ENCODE assay signal across 14 mouse cellular contexts in the genomic region with DNA sequence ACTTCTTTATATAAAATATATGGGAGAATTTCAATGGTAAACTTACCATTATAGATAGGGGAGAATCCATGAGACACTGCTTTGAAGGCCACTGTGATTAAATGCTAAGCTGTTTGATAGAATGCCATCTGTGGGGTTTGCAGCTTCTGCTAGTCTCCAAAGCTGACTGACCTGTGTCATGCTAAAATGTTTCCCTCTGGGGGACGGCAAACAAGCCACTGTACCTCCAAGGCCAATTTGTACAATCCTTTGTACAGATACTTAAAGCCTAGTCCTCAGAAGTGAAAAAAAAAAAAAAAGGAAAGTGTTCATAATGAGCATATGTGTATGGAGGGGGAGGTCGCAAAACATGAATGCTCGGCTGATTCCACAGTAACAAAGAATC.
"Had no signal": no experiment of that assay in that cellular context is flagged by ENCODE, and none has a peak within 500 bp of the region (broad histone marks: within the 10 kb centered on the region; RNA-seq: fewer than 3 reads in every experiment).

No protein-coding gene starts in this region.

- H3K4me2 ChIP-seq: limb, embryonic 13.5 days; neural tube, embryonic 15.5 days had no signal

- H3K36me3 ChIP-seq: limb, embryonic 13.5 days; neural tube, embryonic 15.5 days had no signal

- H3K4me3 ChIP-seq: layer of hippocampus, adult 2 months; limb, embryonic 13.5 days; myocyte; neural tube, embryonic 15.5 days had no signal

- H3K27me3 ChIP-seq: limb, embryonic 13.5 days; neural tube, embryonic 15.5 days had no signal

- H3K9me3 ChIP-seq: limb, embryonic 13.5 days; neural tube, embryonic 15.5 days had no signal

- DNase-seq: kidney, adult 2 months; kidney, postnatal 4 days; left cerebral cortex, postnatal 4 days; lung, adult 18-20 months; lung, postnatal 4 days; right cerebral cortex, adult 18-20 months; right cerebral cortex, postnatal 25 days; thymus, postnatal 4 days had no signal

- H3K4me1 ChIP-seq: limb, embryonic 13.5 days; neural tube, embryonic 15.5 days had no signal

- H3K27ac ChIP-seq: kidney, postnatal 0 days; layer of hippocampus, adult 2 months; limb, embryonic 13.5 days; liver, embryonic 14.5 days; neural tube, embryonic 15.5 days had no signal

- H3K9ac ChIP-seq: limb, embryonic 13.5 days; liver, embryonic 14.5 days; neural tube, embryonic 15.5 days had no signal
